Mouse (Mus musculus): Measurements from ENCODE around the gene Hgfac. TPM values are rescaled to one million over a fixed set of nuclear protein-coding genes. Genes with fewer than 3 reads are reported as not detected.

Gene Hgfac
- polyA plus RNA-seq, 1 experiment = 0.26 TPM

- H3K27me3 ChIP-seq (ENCODE audit: control insufficient read depth, insufficient read depth, insufficient read length) = no peaks in the 10 kb centered on the region
- no peak overlapping the region for H3K4me2 ChIP-seq (ENCODE audit: low read depth)
- TF ChIP-seq POLR2AphosphoS2 (IDR thresholded peaks at IDR 0.05; ENCODE audit: insufficient read length, low read depth) = no peak
- no peak for TF ChIP-seq TCF3 (IDR thresholded peaks at IDR 0.05; ENCODE audit: insufficient read length, low read depth)
- TF ChIP-seq CEBPB (IDR thresholded peaks at IDR 0.05; ENCODE audit: insufficient read depth, poor library complexity, severe bottlenecking) = no peak
- TF ChIP-seq MAX (IDR thresholded peaks at IDR 0.05; ENCODE audit: low read depth) = no peak
- no peak for TF ChIP-seq MYOG (IDR thresholded peaks at IDR 0.05; ENCODE audit: control insufficient read depth in 1 of 3, insufficient read depth in 1 of 3, insufficient read length in 2 of 3, low read depth in 2 of 3)
- TF ChIP-seq MYOD1 (IDR thresholded peaks at IDR 0.05; ENCODE audit: control insufficient read depth in 1 of 3, insufficient read length in 2 of 3, low read depth in 2 of 3) = no peak
- TF ChIP-seq REST (IDR thresholded peaks at IDR 0.05; ENCODE audit: insufficient read depth, insufficient read length) = no peak
- TF ChIP-seq POLR2A (IDR thresholded peaks at IDR 0.05; ENCODE audit: insufficient read length, low read depth) = no peak
- no peak for TF ChIP-seq TCF12 (IDR thresholded peaks at IDR 0.05; ENCODE audit: insufficient read depth, poor library complexity, severe bottlenecking)
- no peak for TF ChIP-seq E2F4 (IDR thresholded peaks at IDR 0.05; ENCODE audit: insufficient read depth)
- peaks cover under 1% of the 10 kb centered on the region for H3K36me3 ChIP-seq (ENCODE audit: control insufficient read depth, insufficient read depth)
- no peak overlapping the region for H3K4me3 ChIP-seq
- no peaks in the 10 kb centered on the region for H3K79me2 ChIP-seq (ENCODE audit: control insufficient read depth, insufficient read depth)
- H3ac ChIP-seq (ENCODE audit: control insufficient read depth, insufficient read length) = no peak overlapping the region
Measured at GRCm38 (mm10) chr5:35003611-35004162, 37.6 kb upstream of the Hgfac start.

DNA sequence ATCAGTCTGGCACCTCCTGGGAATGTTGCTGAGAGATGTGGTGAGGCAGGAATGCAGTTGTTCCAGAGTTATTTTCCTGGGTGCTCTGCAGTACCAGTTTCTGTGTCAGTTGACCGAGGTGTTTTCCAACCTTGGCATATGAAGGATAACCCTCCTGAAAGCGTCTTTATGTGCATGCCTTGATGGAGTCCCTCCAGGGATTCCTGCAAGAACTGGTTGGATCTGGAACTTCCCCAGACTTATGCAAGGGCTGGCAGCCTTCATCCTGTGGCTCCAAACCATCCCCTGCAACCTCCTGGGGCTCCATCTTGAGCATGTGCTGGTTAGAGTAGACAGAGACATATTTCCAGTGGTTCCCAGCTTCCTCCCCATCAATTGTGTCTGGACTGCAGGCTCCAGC lies 36.5 kb upstream of the Hgfac start:
- Histone ChIP-seq H3ac (ENCODE audit: control insufficient read depth, insufficient read length) (no peak overlapping the region), H3K36me3 (ENCODE audit: control insufficient read depth, insufficient read depth) (peaks cover 5% of the 10 kb centered on the region), H3K4me2 (ENCODE audit: low read depth) (no peak overlapping the region), H3K4me3 (no peak overlapping the region), H3K27me3 (ENCODE audit: control insufficient read depth, insufficient read depth, insufficient read length) (no peaks in the 10 kb centered on the region), H3K79me2 (ENCODE audit: control insufficient read depth, insufficient read depth) (no peaks in the 10 kb centered on the region)
- TF ChIP-seq SRF (IDR thresholded peaks at IDR 0.05; ENCODE audit: control insufficient read depth, insufficient read length, low read depth) (no peak), MYOG (IDR thresholded peaks at IDR 0.05; ENCODE audit: control insufficient read depth in 1 of 3, insufficient read depth in 1 of 3, insufficient read length in 2 of 3, low read depth in 2 of 3) (no peak), TCF12 (IDR thresholded peaks at IDR 0.05; ENCODE audit: insufficient read depth, poor library complexity, severe bottlenecking) (no peak), TCF3 (IDR thresholded peaks at IDR 0.05; ENCODE audit: insufficient read length, low read depth) (no peak), USF1 (IDR thresholded peaks at IDR 0.05; ENCODE audit: low read depth) (no peak), MAX (IDR thresholded peaks at IDR 0.05; ENCODE audit: low read depth) (no peak), E2F4 (IDR thresholded peaks at IDR 0.05; ENCODE audit: insufficient read depth) (no peak), POLR2AphosphoS2 (IDR thresholded peaks at IDR 0.05; ENCODE audit: insufficient read length, low read depth) (no peak), REST (IDR thresholded peaks at IDR 0.05; ENCODE audit: insufficient read depth, insufficient read length) (no peak), CEBPB (IDR thresholded peaks at IDR 0.05; ENCODE audit: insufficient read depth, poor library complexity, severe bottlenecking) (no peak), POLR2A (IDR thresholded peaks at IDR 0.05; ENCODE audit: insufficient read length, low read depth) (no peak), MYOD1 (IDR thresholded peaks at IDR 0.05; ENCODE audit: control insufficient read depth in 1 of 3, insufficient read length in 2 of 3, low read depth in 2 of 3) (no peak)

- Histone ChIP-seq H3ac (ENCODE audit: control insufficient read depth, insufficient read length) (no peak overlapping the region), H3K4me3 (no peak overlapping the region), H3K79me2 (ENCODE audit: control insufficient read depth, insufficient read depth) (no peaks in the 10 kb centered on the region), H3K36me3 (ENCODE audit: control insufficient read depth, insufficient read depth) (peaks cover 5% of the 10 kb centered on the region), H3K27me3 (ENCODE audit: control insufficient read depth, insufficient read depth, insufficient read length) (no peaks in the 10 kb centered on the region), H3K4me2 (ENCODE audit: low read depth) (no peak overlapping the region)
- TF ChIP-seq MYOG (IDR thresholded peaks at IDR 0.05; ENCODE audit: control insufficient read depth in 1 of 3, insufficient read depth in 1 of 3, insufficient read length in 2 of 3, low read depth in 2 of 3) (no peak), CEBPB (IDR thresholded peaks at IDR 0.05; ENCODE audit: insufficient read depth, poor library complexity, severe bottlenecking) (no peak), TCF3 (IDR thresholded peaks at IDR 0.05; ENCODE audit: insufficient read length, low read depth) (no peak), E2F4 (IDR thresholded peaks at IDR 0.05; ENCODE audit: insufficient read depth) (no peak), POLR2A (IDR thresholded peaks at IDR 0.05; ENCODE audit: insufficient read length, low read depth) (no peak), SRF (IDR thresholded peaks at IDR 0.05; ENCODE audit: control insufficient read depth, insufficient read length, low read depth) (no peak), USF1 (IDR thresholded peaks at IDR 0.05; ENCODE audit: low read depth) (no peak), MAX (IDR thresholded peaks at IDR 0.05; ENCODE audit: low read depth) (no peak)
Measured at GRCm38 (mm10) chr5:35005659-35006058, 35.6 kb upstream of the Hgfac start.

DNA sequence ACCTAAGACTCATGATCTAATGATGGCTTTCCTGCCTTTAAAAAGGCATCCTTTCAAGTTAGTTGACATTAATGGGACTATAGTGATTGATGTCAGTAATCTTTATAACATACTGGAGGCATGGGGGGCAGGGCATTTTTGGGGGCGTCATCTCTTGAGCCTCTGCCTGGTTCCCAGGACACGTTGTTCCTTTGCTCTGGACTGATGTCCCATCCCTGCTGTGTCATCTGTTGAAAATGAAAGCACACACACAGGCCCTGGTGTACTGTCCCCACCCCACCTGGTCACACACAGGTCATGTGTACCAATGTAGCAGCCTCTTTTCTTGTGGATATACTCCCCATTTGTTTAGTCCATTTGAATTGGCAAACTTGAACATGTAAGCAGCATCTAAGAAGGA lies 34.7 kb upstream of the Hgfac start:
- TF ChIP-seq E2F4 (IDR thresholded peaks at IDR 0.05; ENCODE audit: insufficient read depth) = no peak
- TF ChIP-seq POLR2A (IDR thresholded peaks at IDR 0.05; ENCODE audit: insufficient read length, low read depth) = no peak
- TF ChIP-seq TCF3 (IDR thresholded peaks at IDR 0.05; ENCODE audit: insufficient read length, low read depth) = no peak
- TF ChIP-seq SRF (IDR thresholded peaks at IDR 0.05; ENCODE audit: control insufficient read depth, insufficient read length, low read depth) = no peak
- TF ChIP-seq MYOG (IDR thresholded peaks at IDR 0.05; ENCODE audit: control insufficient read depth in 1 of 3, insufficient read depth in 1 of 3, insufficient read length in 2 of 3, low read depth in 2 of 3) = no peak
- no peak for TF ChIP-seq POLR2AphosphoS2 (IDR thresholded peaks at IDR 0.05; ENCODE audit: insufficient read length, low read depth)
- TF ChIP-seq USF1 (IDR thresholded peaks at IDR 0.05; ENCODE audit: low read depth) = no peak
- no peak for TF ChIP-seq MAX (IDR thresholded peaks at IDR 0.05; ENCODE audit: low read depth)
- no peak for TF ChIP-seq REST (IDR thresholded peaks at IDR 0.05; ENCODE audit: insufficient read depth, insufficient read length)
- TF ChIP-seq CEBPB (IDR thresholded peaks at IDR 0.05; ENCODE audit: insufficient read depth, poor library complexity, severe bottlenecking) = no peak
- TF ChIP-seq MYOD1 (IDR thresholded peaks at IDR 0.05; ENCODE audit: control insufficient read depth in 1 of 3, insufficient read length in 2 of 3, low read depth in 2 of 3) = no peak
- no peak for TF ChIP-seq TCF12 (IDR thresholded peaks at IDR 0.05; ENCODE audit: insufficient read depth, poor library complexity, severe bottlenecking)
- H3ac ChIP-seq (ENCODE audit: control insufficient read depth, insufficient read length) = no peak overlapping the region
- peaks cover 5% of the 10 kb centered on the region for H3K36me3 ChIP-seq (ENCODE audit: control insufficient read depth, insufficient read depth)
- H3K4me3 ChIP-seq = no peak overlapping the region
- H3K4me2 ChIP-seq (ENCODE audit: low read depth) = no peak overlapping the region
- H3K79me2 ChIP-seq (ENCODE audit: control insufficient read depth, insufficient read depth) = no peaks in the 10 kb centered on the region
- no peaks in the 10 kb centered on the region for H3K27me3 ChIP-seq (ENCODE audit: control insufficient read depth, insufficient read depth, insufficient read length)
